Mouse (Mus musculus): ENCODE data around the gene Nudt15.

DNA sequence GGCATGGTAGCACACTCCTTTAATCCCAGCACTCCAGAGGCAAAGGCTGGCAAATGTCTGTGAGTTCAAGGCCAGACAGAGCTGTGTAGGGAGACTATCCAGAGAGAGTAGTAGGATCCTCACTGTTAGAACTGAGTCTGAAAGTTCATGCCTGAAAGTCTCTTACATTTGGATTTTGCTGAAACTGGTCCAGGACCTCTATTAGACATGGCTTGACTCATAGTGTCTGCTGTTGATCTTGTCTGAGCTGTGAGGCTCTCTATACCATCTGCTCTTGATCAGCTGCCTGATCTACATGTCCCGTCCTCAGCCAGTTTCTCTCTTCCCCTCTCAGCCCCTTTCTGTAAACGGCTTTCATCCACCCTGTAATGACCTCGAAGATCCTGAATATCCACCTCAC lies 69.7 kb downstream of the Nudt15 start:
- TF ChIP-seq CTCF (IDR thresholded peaks at IDR 0.05; ENCODE audit: control insufficient read depth, insufficient read depth, insufficient replicate concordance, low read depth, low read length) (no peak), POLR2A (IDR thresholded peaks at IDR 0.05; ENCODE audit: control insufficient read depth, low read depth, low read length) (no peak)

Data from testis, adult 2 months (tissue).